Mouse (Mus musculus) C2C12 (cell line): ENCODE measurements around the gene Wwox. TPM values are rescaled to one million over a fixed set of nuclear protein-coding genes. Genes with fewer than 3 reads are reported as not detected.

Source experiments
- H3K27me3 ChIP-seq: one replicate; pipeline ENCODE4 v1.6.1; 2011; ENCODE audit not compliant: control insufficient read depth, insufficient read depth, insufficient read length
- H3K36me3 ChIP-seq: one replicate; pipeline ENCODE4 v1.6.1; 2011; ENCODE audit not compliant: control insufficient read depth, insufficient read depth
- H3K4me3 ChIP-seq: one replicate; pipeline ENCODE4 v1.5.1; 2011; ENCODE audit warnings: mild to moderate bottlenecking, control low read depth; ENCODE audit not compliant: poor library complexity, insufficient read depth, severe bottlenecking
- H3K79me2 ChIP-seq: one replicate; pipeline ENCODE4 v1.6.1; 2011; ENCODE audit not compliant: control insufficient read depth, insufficient read depth
- H3K79me3 ChIP-seq: one replicate; pipeline ENCODE4 v1.6.1; 2011; ENCODE audit warnings: low read depth, control low read depth
- H3ac ChIP-seq: one replicate; pipeline ENCODE3; 2011; ENCODE audit warnings: low read depth; ENCODE audit not compliant: control insufficient read depth, insufficient read length
- CEBPB ChIP-seq: IDR thresholded peaks from one replicate; pipeline ENCODE4 v1.6.1; 2011; ENCODE audit warnings: low read depth, mild to moderate bottlenecking, control low read depth, moderate library complexity
- CTCF ChIP-seq: IDR thresholded peaks from one replicate; pipeline ENCODE4 v1.5.1; 2011; ENCODE audit not compliant: control insufficient read depth, insufficient read depth, insufficient read length
- FOSL1 ChIP-seq: IDR thresholded peaks from one replicate; pipeline ENCODE4 v1.8.0; 2011; ENCODE audit warnings: mild to moderate bottlenecking, low read length; ENCODE audit not compliant: poor library complexity, insufficient read depth, severe bottlenecking
- MAX ChIP-seq: IDR thresholded peaks from one replicate; pipeline ENCODE4 v1.6.1; 2011; ENCODE audit warnings: mild to moderate bottlenecking, control low read depth
- MYOD1 ChIP-seq: IDR thresholded peaks from one replicate; pipeline ENCODE4 v1.6.1; 2011; ENCODE audit warnings: low read depth; ENCODE audit not compliant: control insufficient read depth, insufficient read length
- MYOG ChIP-seq: IDR thresholded peaks from one replicate; pipeline ENCODE4 v1.6.1; 2011; ENCODE audit not compliant: control insufficient read depth, insufficient read length; ENCODE audit errors: extremely low read depth
- USF1 ChIP-seq: IDR thresholded peaks from one replicate; pipeline ENCODE4 v1.6.1; 2011; ENCODE audit warnings: low read depth, mild to moderate bottlenecking, control low read depth, moderate library complexity
- polyA plus RNA-seq: library from polyadenylated mRNA; unstranded; fragments of >200 nt; fragmentation: generic; extraction: Trizol; gene quantifications from one replicate; pipeline ENCODE4 v1.2.1, GENCODE M21; 2012; ENCODE audit warnings: missing spikeins

Gene Wwox
- polyA plus RNA-seq, 1 experiment, result 3.7 TPM

DNA sequence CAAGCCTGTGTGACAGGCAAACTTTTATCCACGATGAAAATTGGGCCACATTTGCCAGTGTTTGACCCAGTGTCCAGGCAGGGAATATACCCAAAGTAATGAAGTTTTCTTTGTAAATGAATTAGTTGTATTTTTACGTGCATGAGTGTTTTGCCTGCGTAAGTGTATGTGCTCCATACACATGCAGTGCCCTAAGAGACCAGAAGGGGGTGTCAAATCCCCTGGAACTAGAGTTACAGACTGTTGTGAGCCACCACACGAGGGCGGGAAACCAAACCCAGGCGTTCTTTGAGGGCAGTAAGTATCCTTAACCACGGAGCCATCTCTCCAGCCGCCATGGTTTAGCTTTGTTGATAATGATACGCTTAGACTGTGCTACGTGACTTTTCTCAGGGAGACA is 755.9 kb downstream of the Wwox start:
- H3ac ChIP-seq, result no peak overlapping the region
- no peaks in the 10 kb centered on the region for H3K79me2 ChIP-seq
- no peak overlapping the region for H3K4me3 ChIP-seq
- TF ChIP-seq MAX, result no peak
- TF ChIP-seq USF1, result no peak
- TF ChIP-seq CTCF, result no peak
- TF ChIP-seq CEBPB, result no peak
- TF ChIP-seq MYOD1, result no peak
- TF ChIP-seq MYOG, result no peak
- TF ChIP-seq FOSL1, result no peak
- no peaks in the 10 kb centered on the region for H3K36me3 ChIP-seq
- no peaks in the 10 kb centered on the region for H3K27me3 ChIP-seq
- H3K79me3 ChIP-seq, result no peaks in the 10 kb centered on the region

- H3K79me2 ChIP-seq, result no peaks in the 10 kb centered on the region
- no peaks in the 10 kb centered on the region for H3K27me3 ChIP-seq
- H3K79me3 ChIP-seq, result no peaks in the 10 kb centered on the region
- no peaks in the 10 kb centered on the region for H3K36me3 ChIP-seq
- TF ChIP-seq USF1 (peak; percentile 66), MAX (no peak), MYOD1 (no peak)
- H3K4me3 ChIP-seq, result no peak overlapping the region
- no peak overlapping the region for H3ac ChIP-seq
Observed at GRCm38 (mm10) chr8:115196859-115197258, 757.4 kb downstream of the Wwox start.

GRCm38 (mm10) chr8:115199204-115199603 is 759.7 kb downstream of the Wwox start:
- Histone ChIP-seq H3K79me3 (no peaks in the 10 kb centered on the region), H3ac (no peak overlapping the region), H3K36me3 (no peaks in the 10 kb centered on the region), H3K27me3 (no peaks in the 10 kb centered on the region), H3K4me3 (no peak overlapping the region), H3K79me2 (no peaks in the 10 kb centered on the region)
- TF ChIP-seq CTCF (no peak), MYOG (no peak), MAX (no peak), FOSL1 (no peak), USF1 (no peak), CEBPB (no peak), MYOD1 (no peak)

DNA sequence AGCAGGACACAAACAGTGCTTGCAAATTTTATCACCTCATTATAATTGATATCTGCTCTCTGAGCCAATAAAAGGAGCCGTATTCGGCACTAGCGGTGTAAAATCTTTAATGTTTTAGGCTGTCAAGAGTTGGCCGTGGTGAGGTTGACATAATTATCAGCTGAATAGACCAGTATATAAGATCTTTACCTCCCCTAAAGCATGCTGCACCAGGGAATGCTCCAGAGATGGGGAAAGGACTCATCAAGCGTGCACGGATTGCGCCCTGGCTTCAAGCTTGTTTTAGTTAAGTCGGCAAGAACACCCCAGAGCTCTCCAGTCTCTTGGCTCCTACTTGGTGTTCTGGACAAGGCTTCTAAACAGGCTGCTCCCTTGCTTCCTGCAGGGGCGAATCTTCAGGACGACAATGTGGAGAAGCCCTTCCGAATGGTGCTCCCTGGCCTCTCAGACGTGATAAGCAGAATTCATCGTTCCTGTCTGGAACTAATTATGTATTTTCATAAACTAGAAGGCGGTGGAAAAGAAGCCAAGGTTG is 760.2 kb downstream of the Wwox start:
- Histone ChIP-seq H3K27me3 (no peaks in the 10 kb centered on the region), H3K4me3 (no peak overlapping the region), H3ac (no peak overlapping the region), H3K36me3 (no peaks in the 10 kb centered on the region), H3K79me3 (no peaks in the 10 kb centered on the region), H3K79me2 (no peaks in the 10 kb centered on the region)
- TF ChIP-seq CEBPB (no peak), MYOD1 (no peak), USF1 (no peak), MAX (no peak)

GRCm38 (mm10) chr8:115201726-115202125 is 762.3 kb downstream of the Wwox start:
- Histone ChIP-seq H3K79me2 (no peaks in the 10 kb centered on the region), H3K27me3 (no peaks in the 10 kb centered on the region), H3K36me3 (no peaks in the 10 kb centered on the region), H3ac (no peak overlapping the region), H3K79me3 (no peaks in the 10 kb centered on the region), H3K4me3 (no peak overlapping the region)
- TF ChIP-seq CTCF, result no peak
- TF ChIP-seq CEBPB, result no peak
- TF ChIP-seq MYOD1, result no peak
- no peak for TF ChIP-seq MAX
- no peak for TF ChIP-seq FOSL1
- TF ChIP-seq MYOG, result no peak
- no peak for TF ChIP-seq USF1

GRCm38 (mm10) chr8:115207480-115207879 is 768.0 kb downstream of the Wwox start:
- Histone ChIP-seq H3K4me3 (no peak overlapping the region), H3K79me2 (no peaks in the 10 kb centered on the region), H3K36me3 (no peaks in the 10 kb centered on the region), H3K79me3 (no peaks in the 10 kb centered on the region), H3ac (no peak overlapping the region), H3K27me3 (no peaks in the 10 kb centered on the region)
- TF ChIP-seq MAX (no peak), MYOD1 (no peak), CTCF (no peak), FOSL1 (no peak), USF1 (no peak), MYOG (no peak), CEBPB (no peak)
